ENCODE assay signal across 8 mouse cellular contexts in the genomic region with DNA sequence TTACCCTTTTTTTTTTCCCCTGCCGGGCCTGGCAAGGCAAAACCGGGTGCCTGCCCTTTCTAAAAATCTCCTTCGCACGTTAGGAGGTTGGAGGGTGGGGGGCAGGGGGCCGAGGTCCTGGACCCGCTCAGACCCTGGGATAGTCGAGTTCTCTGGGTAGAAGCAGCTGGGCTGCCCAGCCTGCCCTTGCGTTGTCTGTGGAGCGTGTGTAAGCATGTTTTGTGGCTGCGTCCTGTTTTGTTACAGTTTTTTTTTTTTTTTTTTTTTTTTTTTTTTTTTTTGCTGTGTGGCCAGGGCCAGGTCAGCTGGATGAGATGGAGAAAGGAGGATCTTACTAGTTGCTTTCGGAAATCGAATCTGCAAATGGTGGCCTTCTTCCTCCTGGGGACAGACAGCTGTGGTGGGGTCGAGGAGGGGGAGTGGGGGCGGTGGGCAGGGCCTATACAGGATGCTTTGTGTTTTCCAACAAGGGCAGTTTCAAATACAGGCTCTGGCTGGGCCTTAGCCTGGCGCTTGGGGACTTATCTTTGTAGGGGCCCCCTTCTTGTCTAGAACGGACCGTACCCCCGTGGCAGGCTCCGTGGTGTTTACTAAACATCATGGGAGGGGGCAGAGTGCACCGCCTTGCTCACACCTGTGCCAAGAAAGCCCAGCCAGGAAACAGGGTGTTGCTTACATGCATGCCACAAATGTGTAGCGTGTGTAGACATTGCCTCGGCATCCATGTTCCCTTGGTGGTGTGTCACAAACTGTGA. TPM values are rescaled to one million over a fixed set of nuclear protein-coding genes. Genes with fewer than 3 reads are reported as not detected.
DNase-seq lines count a peak whose midpoint lies in the region; ATAC-seq and TF ChIP-seq lines count a peak whose summit lies in the region.

No protein-coding gene starts in this region.

- peaks cover 0 to 38% of the 10 kb centered on the region in 2 experiments; a peak in 2 of 4 replicates for H3K36me3 ChIP-seq in MEL (ENCODE audit: control insufficient read depth in 1 of 2, insufficient read depth in 2 of 2, low read length in 2 of 2)
- H3K36me3 ChIP-seq in forebrain, embryonic 10.5 days (replicated peaks), result no peaks in the 10 kb centered on the region
- H3K36me3 ChIP-seq in hindbrain, embryonic 14.5 days (replicated peaks; ENCODE audit: control insufficient read depth, insufficient read depth), result no peaks in the 10 kb centered on the region
- H3K36me3 ChIP-seq in liver, adult 2 months (ENCODE audit: control insufficient read depth, insufficient read depth, low read length), result no peaks in the 10 kb centered on the region

- ATAC-seq in hindbrain, embryonic 14.5 days (ENCODE audit: low FRiP score), result no peak

- peak; percentile 45 for DNase-seq in adrenal gland, postnatal 10 days
- DNase-seq in adrenal gland, postnatal 4 days (ENCODE audit: low spot score in 2 of 2), result no peak
- DNase-seq in MEL (ENCODE audit: low read depth, low spot score), result peak; percentile 65
- DNase-seq in forebrain, embryonic 10.5 days (ENCODE audit: extremely low spot score, low spot score), result peak; percentile 46
- DNase-seq in hindbrain, embryonic 14.5 days (ENCODE audit: low spot score), result peak; percentile 49
- peak; percentile 73 for DNase-seq in liver, adult 2 months (ENCODE audit: extremely low read depth, low read depth, low spot score)
- DNase-seq in neural tube, embryonic 10.5 days (ENCODE audit: extremely low spot score, low spot score), result peak; percentile 57
- DNase-seq in yolk sac, embryonic 10.5 days (ENCODE audit: low spot score), result peak; percentile 34

- H3K79me2 ChIP-seq in MEL (ENCODE audit: control insufficient read depth, insufficient read depth, low read length, poor library complexity), result peaks cover 60% of the 10 kb centered on the region
- H3K79me2 ChIP-seq in liver, adult 2 months (ENCODE audit: control insufficient read depth, insufficient read depth, low read length), result peaks cover 38% of the 10 kb centered on the region

- TF ChIP-seq CTCF in MEL (IDR thresholded peaks at IDR 0.05 in 2 of 3, conservative IDR thresholded peaks at IDR 0.05 in 1 of 3; ENCODE audit: control insufficient read depth in 1 of 3, insufficient read depth in 1 of 3, low read depth in 2 of 3, low read length in 3 of 3, poor library complexity in 1 of 3, severe bottlenecking in 1 of 3), result no peak
- TF ChIP-seq CTCF in liver, adult 2 months (IDR thresholded peaks at IDR 0.05; ENCODE audit: low read depth, low read length), result no peak

- no peak for TF ChIP-seq POLR2A in MEL (IDR thresholded peaks at IDR 0.05; ENCODE audit: control insufficient read depth in 1 of 2, insufficient read depth in 1 of 2, low read depth in 1 of 2, low read length in 2 of 2, poor library complexity in 1 of 2)
- peak; percentile 63; the same call in 1 of the 2 replicates for TF ChIP-seq POLR2A in liver, adult 2 months (IDR thresholded peaks at IDR 0.05; ENCODE audit: extremely low read depth, insufficient read depth, low read length)

- no peak for TF ChIP-seq RAD21 in MEL (IDR thresholded peaks at IDR 0.05; ENCODE audit: low read depth, low read length)

- peak overlapping the region; percentile 94 for H3K4me2 ChIP-seq in hindbrain, embryonic 14.5 days (replicated peaks)

- peak overlapping the region; percentile 69 for H3K27ac ChIP-seq in MEL (ENCODE audit: control insufficient read depth, low read depth, low read length)
- peak overlapping the region; percentile 95 for H3K27ac ChIP-seq in forebrain, embryonic 10.5 days
- H3K27ac ChIP-seq in hindbrain, embryonic 14.5 days, result peak overlapping the region; percentile 95
- peak overlapping the region; percentile 96 for H3K27ac ChIP-seq in liver, adult 2 months (replicated peaks; ENCODE audit: insufficient read depth, low read depth, low read length)

- TF ChIP-seq EP300 in MEL (IDR thresholded peaks at IDR 0.05; ENCODE audit: low read depth in 1 of 2, low read length in 2 of 2), result no peak

- H3K9ac ChIP-seq in MEL (ENCODE audit: control insufficient read depth, low read depth, low read length, poor library complexity, severe bottlenecking), result peak overlapping the region; percentile 97
- peak overlapping the region; percentile 99 for H3K9ac ChIP-seq in hindbrain, embryonic 14.5 days
- peak overlapping the region; percentile 99 for H3K9ac ChIP-seq in liver, adult 2 months (ENCODE audit: low read depth, low read length)

- 9% methylated on average over 22 of the region's 22 CpGs for WGBS in forebrain, embryonic 10.5 days
- 3% methylated on average over 22 of the region's 22 CpGs for WGBS in hindbrain, embryonic 14.5 days
- under 1% methylated on average over 22 of the region's 22 CpGs for WGBS in liver, adult 2 months

- peaks cover 14 to 52% of the 10 kb centered on the region in 2 experiments for H3K4me1 ChIP-seq in MEL (ENCODE audit: control insufficient read depth in 1 of 2, insufficient read depth in 2 of 2, low read length in 2 of 2)
- H3K4me1 ChIP-seq in forebrain, embryonic 10.5 days, result peaks cover 61% of the 10 kb centered on the region
- H3K4me1 ChIP-seq in hindbrain, embryonic 14.5 days (replicated peaks; ENCODE audit: control insufficient read depth, insufficient read depth, low read length), result peaks cover 42% of the 10 kb centered on the region
- H3K4me1 ChIP-seq in liver, adult 2 months (ENCODE audit: control insufficient read depth, insufficient read depth, low read length), result peaks cover 25% of the 10 kb centered on the region

- H3K4me3 ChIP-seq in MEL (ENCODE audit: control insufficient read depth in 1 of 2, insufficient read depth in 1 of 2, low read depth in 2 of 2, low read length in 2 of 2), result peak overlapping the region; percentile 95 to 97
- H3K4me3 ChIP-seq in forebrain, embryonic 10.5 days, result peak overlapping the region; percentile 94
- peak overlapping the region; percentile 99 for H3K4me3 ChIP-seq in hindbrain, embryonic 14.5 days (replicated peaks; ENCODE audit: low read length)
- H3K4me3 ChIP-seq in liver, adult 2 months (ENCODE audit: insufficient read depth, low read depth, low read length), result peak overlapping the region; percentile 92

- no peaks in the 10 kb centered on the region for H3K9me3 ChIP-seq in MEL (replicated peaks; ENCODE audit: insufficient read depth, low read length)
- H3K9me3 ChIP-seq in forebrain, embryonic 10.5 days, result no peaks in the 10 kb centered on the region
- H3K9me3 ChIP-seq in hindbrain, embryonic 14.5 days (ENCODE audit: control insufficient read depth, low read length), result no peaks in the 10 kb centered on the region

- H3K27me3 ChIP-seq in MEL (ENCODE audit: control insufficient read depth in 1 of 2, insufficient read depth in 2 of 2, low read length in 2 of 2), result no peaks in the 10 kb centered on the region
- peaks cover 6% of the 10 kb centered on the region for H3K27me3 ChIP-seq in forebrain, embryonic 10.5 days (ENCODE audit: poor library complexity, severe bottlenecking)
- no peaks in the 10 kb centered on the region for H3K27me3 ChIP-seq in hindbrain, embryonic 14.5 days (ENCODE audit: control insufficient read depth, insufficient read depth, low read length)
- H3K27me3 ChIP-seq in liver, adult 2 months (ENCODE audit: control insufficient read depth, insufficient read depth, low read length), result no peaks in the 10 kb centered on the region

TF ChIP-seq in MEL, 35 proteins besides CTCF, POLR2A, EP300 and RAD21 (continues in another document):
- TF ChIP-seq JUND (IDR thresholded peaks at IDR 0.05; ENCODE audit: low read depth, low read length) (no peak), E2F4 (IDR thresholded peaks at IDR 0.05; ENCODE audit: borderline replicate concordance, low read depth, low read length) (no peak), TBP (IDR thresholded peaks at IDR 0.05; ENCODE audit: low read depth, low read length) (no peak), POLR2AphosphoS5 (IDR thresholded peaks at IDR 0.05; ENCODE audit: borderline replicate concordance, low read depth, low read length) (no peak), POLR2AphosphoS2 (IDR thresholded peaks at IDR 0.05; ENCODE audit: low read length) (no peak), NELFE (IDR thresholded peaks at IDR 0.05; ENCODE audit: low read depth, low read length) (no peak), KAT2A (conservative IDR thresholded peaks at IDR 0.05; ENCODE audit: low read depth, low read length) (no peak), ZKSCAN1 (IDR thresholded peaks at IDR 0.05; ENCODE audit: low read depth, low read length) (0 out of 2 replicates have a peak, but pooled peaks have one; percentile 34), TAL1 (IDR thresholded peaks at IDR 0.05; ENCODE audit: low read length) (no peak), HCFC1 (IDR thresholded peaks at IDR 0.05; ENCODE audit: low read depth, low read length) (0 out of 2 replicates have a peak, but pooled peaks have one; percentile 42), SMC3 (IDR thresholded peaks at IDR 0.05; ENCODE audit: low read depth, low read length) (no peak), MAZ (IDR thresholded peaks at IDR 0.05; ENCODE audit: low read depth, low read length) (no peak; the same call in none of the 2 replicates), CHD2 (IDR thresholded peaks at IDR 0.05; ENCODE audit: low read length) (no peak), ZMIZ1 (IDR thresholded peaks at IDR 0.05; ENCODE audit: low read depth, low read length) (no peak), MYC (IDR thresholded peaks at IDR 0.05; ENCODE audit: low read depth, low read length) (no peak), MAFK (IDR thresholded peaks at IDR 0.05; ENCODE audit: borderline replicate concordance, low read depth, low read length) (no peak), NRF1 (IDR thresholded peaks at IDR 0.05; ENCODE audit: insufficient read depth, low read depth, low read length, poor library complexity, severe bottlenecking) (no peak), CHD1 (IDR thresholded peaks at IDR 0.05; ENCODE audit: low read depth, low read length) (peak; percentile 84), USF2 (IDR thresholded peaks at IDR 0.05; ENCODE audit: borderline replicate concordance in 1 of 2, insufficient read depth in 1 of 2, low read depth in 1 of 2, low read length in 2 of 2) (no peak), SIN3A (IDR thresholded peaks at IDR 0.05; ENCODE audit: low read length) (peak; percentile 85), TCF12 (IDR thresholded peaks at IDR 0.05; ENCODE audit: low read depth, low read length) (no peak), BHLHE40 (IDR thresholded peaks at IDR 0.05; ENCODE audit: borderline replicate concordance, low read depth, low read length) (no peak)

RNA-seq across cellular contexts. Expression of a gene that starts 1.1 kb away (rescaled TPM):
- 10 to 100 TPM; 77.7 to 82.3 TPM for total RNA-seq in adrenal gland, postnatal 10 days (2021)
- 100 to 1,000 TPM; 120 to 133 TPM for total RNA-seq in adrenal gland, postnatal 4 days (2021)
- total RNA-seq in MEL (2012; rRNA removed), result 17.0 and 20.8 TPM in 2 replicates
- polyA plus RNA-seq in MEL (2012; ENCODE audit: insufficient read depth in 1 of 2, insufficient read length in 2 of 2, low read depth in 1 of 2, low replicate concordance in 2 of 2, missing spikeins in 1 of 2), result 10 to 100 TPM in 1 of 2 experiments, not detected in 1; 71.8 TPM
- polyA plus RNA-seq in forebrain, embryonic 10.5 days (2016; fragmentation: Nextera tagmentation; extraction: Ambion mirVana), result 8.0 and 9.8 TPM in 2 replicates
- 131 and 143 TPM in 2 replicates for polyA plus RNA-seq in hindbrain, embryonic 14.5 days (2014; fragmentation: Nextera tagmentation; extraction: Ambion mirVana)
- total RNA-seq in liver, adult 2 months (2014; rRNA removed), result 8.8 and 17.7 TPM in 2 replicates
- polyA plus RNA-seq in liver, adult 2 months (2012; rRNA removed), result 21.0 and 30.3 TPM in 2 replicates

Comparison
In these comparisons a context has a peak if more than half of its experiments do, and no peak if none do; other contexts are left out.
1. DNase-seq: peak in adrenal gland, postnatal 10 days (single experiment), MEL (single experiment), forebrain, embryonic 10.5 days (single experiment), hindbrain, embryonic 14.5 days (single experiment), liver, adult 2 months (single experiment), neural tube, embryonic 10.5 days (single experiment) and yolk sac, embryonic 10.5 days (single experiment); none in adrenal gland, postnatal 4 days (0 of 2).
2. Peak in every context shown above with its lines, with median percentiles within 50 percentile points of each other: H3K27ac ChIP-seq, H3K4me3 ChIP-seq and H3K9ac ChIP-seq.